Mouse (Mus musculus): ENCODE data around the gene Ccdc90b. TPM values are rescaled to one million over a fixed set of nuclear protein-coding genes. Genes with fewer than 3 reads are reported as not detected.

The Ccdc90b gene
- total RNA-seq, 2 experiments from 2014 or later, result 14.5 to 16.1 TPM

Other genes starting within 250 kb of the Ccdc90b start
- 10 to 100 TPM; 20.7 to 20.9 TPM for gene Ankrd42, start 76.0 kb downstream of the Ccdc90b start, total RNA-seq (2021)
- 10 to 100 TPM; 47.4 to 49.8 TPM for gene Pcf11, start 108.8 kb downstream of the Ccdc90b start, total RNA-seq (2021)
- gene Rab30, start 180.5 kb downstream of the Ccdc90b start, total RNA-seq (2021), result 10 to 100 TPM; 40.4 to 41.8 TPM

Data from left cerebral cortex, postnatal 25 days (tissue).